Mouse (Mus musculus) cortical plate, adult 2 months (tissue): ENCODE data around the gene Ccdc125.

Experiments
- CTCF ChIP-seq: fragments of 200-500 bp; IDR thresholded peaks from 2 replicates; pipeline ENCODE4 v1.5.1; 2011; ENCODE audit warnings: mild to moderate bottlenecking, control low read depth, low read length; ENCODE audit not compliant: insufficient read depth; ENCODE audit errors: extremely low read depth
- POLR2A ChIP-seq: fragments of 200-500 bp; IDR thresholded peaks from 2 replicates; pipeline ENCODE4 v1.6.1; 2011; ENCODE audit warnings: mild to moderate bottlenecking, low read length, control low read depth; ENCODE audit not compliant: insufficient read depth; ENCODE audit errors: extremely low read depth

DNA sequence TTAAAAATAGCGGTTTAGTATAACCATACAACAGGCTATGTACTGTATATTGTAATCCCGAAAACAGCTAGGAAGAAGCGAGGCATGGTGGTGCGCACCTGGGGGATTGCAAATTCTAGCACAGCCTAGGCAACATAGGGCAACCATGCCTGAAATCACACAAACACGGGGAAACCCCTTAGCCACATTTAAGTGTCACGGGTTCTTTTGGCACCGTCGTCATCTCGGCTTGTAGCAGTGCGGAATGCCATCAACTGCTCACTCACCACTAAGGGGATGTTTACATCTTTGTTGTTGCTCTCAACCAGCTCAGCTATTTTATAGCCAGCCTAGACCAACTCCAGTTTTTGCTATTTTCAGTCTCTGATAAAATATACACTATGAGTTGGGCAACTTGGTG, 29.3 kb downstream of the Ccdc125 start:
- TF ChIP-seq CTCF (no peak), POLR2A (no peak)
